Mouse (Mus musculus) gastrocnemius, postnatal 25 days (tissue): Measurements from ENCODE around the gene Hoxb9. TPM values are rescaled to one million over a fixed set of nuclear protein-coding genes. Genes with fewer than 3 reads are reported as not detected.

Experiments
- DNase-seq: peaks from one replicate; pipeline ENCODE4 v3.0.0; 2022
- long read RNA-seq, 2 experiments: library from polyadenylated mRNA; stranded (forward); transcript quantifications; one replicate each; pipeline ENCODE4 v2.0.0; 2021
- total RNA-seq, 2 experiments: library from RNA; stranded (reverse); gene quantifications; 1 replicate in 1 of 2; 2 replicates in 1 of 2; pipeline ENCODE4 v1.2.3; 2021

The Hoxb9 gene
- under 1 TPM; 0.15 to 0.19 TPM for total RNA-seq
- long read RNA-seq, experiment 1, result 0 reads
- long read RNA-seq, experiment 2, result 0 reads

GRCm38 (mm10) chr11:96270996-96271540 is at the start of gene Hoxb9:
Gene Hoxb9, plus strand, starts transcription at chr11:96271457.
- DNase-seq, result no peak

DNA sequence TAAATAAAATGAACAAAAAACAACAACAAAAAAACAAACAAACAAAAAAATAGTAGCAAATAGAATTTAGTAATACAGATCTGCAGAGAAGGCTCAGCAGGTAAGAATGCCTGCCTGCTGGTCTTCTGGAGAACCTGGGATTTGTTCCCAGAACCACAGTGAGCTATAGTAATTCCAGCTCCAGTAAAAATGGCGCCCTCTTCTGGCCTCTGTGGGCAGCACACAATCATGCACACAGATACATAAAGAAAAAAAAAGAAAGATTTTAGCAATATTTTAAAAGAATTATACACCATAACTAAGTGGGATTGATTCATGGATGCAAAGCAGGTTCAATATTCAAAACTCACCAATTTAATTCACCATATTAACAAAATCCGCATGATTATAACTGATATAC is 47.4 kb upstream of the Hoxb9 start:
- DNase-seq, result no peak

DNA sequence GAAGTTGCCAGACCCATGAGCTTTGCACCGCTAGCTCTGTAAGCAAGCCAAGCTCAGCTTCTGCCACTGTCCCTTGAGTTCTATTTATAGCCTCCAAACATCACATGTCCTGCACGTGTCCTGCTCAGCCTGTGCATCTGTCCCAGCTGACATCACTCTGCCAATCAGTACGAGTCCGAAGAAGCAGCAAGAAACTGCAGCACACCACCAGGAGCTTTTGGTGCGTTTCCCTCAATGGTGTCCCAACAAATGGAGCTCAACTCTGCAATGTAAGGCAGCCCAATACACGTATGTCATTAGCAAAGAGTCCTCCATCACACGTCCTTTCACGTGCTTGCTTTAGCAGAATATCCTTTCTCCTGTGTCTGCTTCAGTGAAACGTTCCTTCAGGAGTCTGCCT is 43.6 kb upstream of the Hoxb9 start:
- DNase-seq, result no peak

GRCm38 (mm10) chr11:96234906-96235305 is 36.4 kb upstream of the Hoxb9 start:
- peak; percentile 9 for DNase-seq

DNA sequence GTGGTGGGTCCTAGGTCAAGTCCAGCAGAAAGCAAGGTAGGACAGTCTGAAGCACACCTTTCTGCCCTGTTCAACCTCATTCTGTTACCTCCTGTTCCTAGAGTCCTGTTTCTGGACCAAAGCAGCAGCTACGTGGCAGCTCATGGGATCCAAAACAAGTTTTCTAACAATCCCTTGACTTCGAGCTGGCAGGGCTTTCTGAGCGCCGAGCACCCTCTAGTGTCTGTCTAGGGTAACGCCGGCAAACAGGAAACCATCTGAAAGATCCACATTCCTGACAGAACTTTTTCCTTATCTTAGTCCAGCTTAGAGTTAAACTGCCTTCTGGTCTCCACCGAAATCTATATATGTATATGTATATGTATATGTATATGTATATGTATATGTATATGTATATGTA is 31.0 kb upstream of the Hoxb9 start:
- no peak for DNase-seq

DNA sequence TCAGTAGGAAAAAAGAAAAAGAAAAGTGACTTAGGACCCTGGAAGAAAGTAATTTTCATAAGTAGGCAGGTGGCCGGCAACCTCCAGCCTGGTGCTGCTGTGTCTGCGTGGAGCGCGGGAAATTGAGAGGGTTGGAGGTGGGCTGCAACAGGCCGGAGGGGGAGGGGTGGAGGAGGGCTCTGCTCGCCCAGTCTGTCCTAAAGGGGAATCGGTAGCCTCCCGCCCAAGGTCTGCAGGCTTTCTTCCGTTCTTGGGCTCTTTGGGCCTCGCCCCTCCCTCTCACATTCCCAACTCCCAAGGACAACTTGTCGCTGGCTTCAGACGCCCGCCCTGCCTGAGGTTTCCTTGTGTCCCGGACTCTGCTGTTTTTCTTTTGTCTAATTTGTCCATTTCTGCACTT is 20.4 kb upstream of the Hoxb9 start:
- DNase-seq, result no peak

- DNase-seq, result no peak
Observed at GRCm38 (mm10) chr11:96251480-96252031, 19.7 kb upstream of the Hoxb9 start.

- DNase-seq, result no peak
Observed at GRCm38 (mm10) chr11:96252541-96253120, 18.6 kb upstream of the Hoxb9 start.

GRCm38 (mm10) chr11:96254221-96254620 is 17.0 kb upstream of the Hoxb9 start:
- no peak for DNase-seq

GRCm38 (mm10) chr11:96255111-96255995 is 15.9 kb upstream of the Hoxb9 start:
- no peak for DNase-seq

GRCm38 (mm10) chr11:96255996-96256445 is 15.2 kb upstream of the Hoxb9 start:
- DNase-seq, result no peak

DNA sequence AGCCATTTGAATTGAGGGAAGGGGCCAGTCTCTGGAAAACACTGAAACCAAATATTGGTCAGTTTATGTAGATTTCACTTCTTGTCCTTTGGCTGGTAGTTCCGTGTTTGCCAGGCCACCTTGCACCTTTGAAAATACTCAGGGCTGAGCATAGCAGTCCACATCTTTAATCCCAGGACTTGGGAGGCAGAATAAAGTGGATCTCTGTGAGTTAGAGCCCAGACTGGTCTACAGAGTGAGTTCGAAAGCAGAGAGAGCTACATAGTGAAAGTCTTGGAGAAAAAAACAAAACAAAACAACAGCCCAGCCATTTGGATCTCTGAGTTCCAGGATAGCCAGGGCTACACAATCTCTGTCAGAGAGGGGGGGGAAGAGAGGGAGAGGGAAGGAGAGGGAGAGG is 14.1 kb upstream of the Hoxb9 start:
- no peak for DNase-seq

DNA sequence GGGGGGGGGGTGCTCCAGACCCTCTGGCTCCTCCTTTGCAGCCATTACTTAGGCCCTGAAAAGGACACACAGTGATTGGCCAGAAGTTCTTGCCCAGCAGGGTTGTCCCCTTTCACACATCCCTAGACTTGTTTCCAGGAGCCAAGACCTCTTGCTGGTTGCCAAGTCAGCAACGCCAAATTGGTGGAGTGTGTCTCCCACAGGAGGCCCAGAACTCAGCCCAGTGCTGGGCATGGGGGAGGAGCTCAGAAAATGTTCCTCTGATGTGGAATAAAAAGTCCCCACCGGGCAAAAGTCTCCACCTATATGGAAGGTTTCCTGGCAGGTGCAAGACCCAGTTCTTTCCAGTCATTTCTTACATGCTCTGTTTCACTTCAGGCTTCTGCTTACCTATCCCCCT is 12.2 kb upstream of the Hoxb9 start:
- no peak for DNase-seq

GRCm38 (mm10) chr11:96259511-96259910 is 11.7 kb upstream of the Hoxb9 start:
- DNase-seq, result no peak

GRCm38 (mm10) chr11:96260310-96260970 is 10.8 kb upstream of the Hoxb9 start:
- no peak for DNase-seq

- DNase-seq, result no peak
Observed at GRCm38 (mm10) chr11:96261323-96261890, 9.8 kb upstream of the Hoxb9 start.

- DNase-seq, result no peak
Observed at GRCm38 (mm10) chr11:96262262-96262830, 8.9 kb upstream of the Hoxb9 start.

GRCm38 (mm10) chr11:96263636-96264389 is 7.4 kb upstream of the Hoxb9 start:
- no peak for DNase-seq

DNA sequence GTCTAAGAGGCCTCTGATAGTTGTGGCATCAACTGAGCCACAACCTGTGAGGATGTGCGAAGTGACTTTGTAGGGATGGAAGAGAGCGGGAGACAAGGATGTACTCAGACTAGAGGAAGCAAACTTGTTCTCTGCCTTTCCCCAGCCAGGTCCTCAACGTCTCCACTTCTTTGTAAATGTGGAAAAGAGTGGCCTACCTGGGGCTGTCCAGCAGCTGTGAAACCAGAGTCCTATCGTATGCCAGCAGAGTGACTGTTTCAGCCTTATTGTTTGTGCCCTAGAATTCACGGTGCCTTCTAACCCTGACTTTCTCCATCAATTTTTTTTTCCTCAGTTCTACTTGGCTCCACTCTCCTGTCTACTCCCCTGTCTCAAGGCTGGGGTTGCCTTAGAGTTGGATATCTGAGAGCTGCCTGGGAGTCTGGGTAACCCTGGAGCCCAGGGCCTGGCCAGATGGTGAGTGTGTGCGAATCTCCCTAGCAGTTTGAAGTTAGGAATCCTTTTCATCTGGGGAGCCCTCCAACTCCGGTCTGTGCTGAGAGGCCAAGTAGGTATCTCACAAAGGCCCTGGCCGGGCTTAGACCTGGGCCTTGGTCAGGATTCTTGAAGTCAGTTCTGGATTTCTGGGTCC is 6.8 kb upstream of the Hoxb9 start:
- DNase-seq, result no peak

GRCm38 (mm10) chr11:96265954-96266353 is 5.3 kb upstream of the Hoxb9 start:
- no peak for DNase-seq
